Mouse (Mus musculus) ovary, postnatal 36 days (tissue): ENCODE results near the gene Ctla4.

Experiments used
- DNase-seq: peaks from one replicate; pipeline ENCODE4 v3.0.0; 2022; ENCODE audit warnings: low spot score, mixed read lengths

The Ctla4 gene

GRCm38 (mm10) chr1:60886981-60887380, at the start of gene Ctla4:
TSS of gene Ctla4 (plus strand) at chr1:60887000.
- no peak for DNase-seq

GRCm38 (mm10) chr1:60839161-60839560, 47.6 kb upstream of the Ctla4 start:
- DNase-seq = no peak

DNA sequence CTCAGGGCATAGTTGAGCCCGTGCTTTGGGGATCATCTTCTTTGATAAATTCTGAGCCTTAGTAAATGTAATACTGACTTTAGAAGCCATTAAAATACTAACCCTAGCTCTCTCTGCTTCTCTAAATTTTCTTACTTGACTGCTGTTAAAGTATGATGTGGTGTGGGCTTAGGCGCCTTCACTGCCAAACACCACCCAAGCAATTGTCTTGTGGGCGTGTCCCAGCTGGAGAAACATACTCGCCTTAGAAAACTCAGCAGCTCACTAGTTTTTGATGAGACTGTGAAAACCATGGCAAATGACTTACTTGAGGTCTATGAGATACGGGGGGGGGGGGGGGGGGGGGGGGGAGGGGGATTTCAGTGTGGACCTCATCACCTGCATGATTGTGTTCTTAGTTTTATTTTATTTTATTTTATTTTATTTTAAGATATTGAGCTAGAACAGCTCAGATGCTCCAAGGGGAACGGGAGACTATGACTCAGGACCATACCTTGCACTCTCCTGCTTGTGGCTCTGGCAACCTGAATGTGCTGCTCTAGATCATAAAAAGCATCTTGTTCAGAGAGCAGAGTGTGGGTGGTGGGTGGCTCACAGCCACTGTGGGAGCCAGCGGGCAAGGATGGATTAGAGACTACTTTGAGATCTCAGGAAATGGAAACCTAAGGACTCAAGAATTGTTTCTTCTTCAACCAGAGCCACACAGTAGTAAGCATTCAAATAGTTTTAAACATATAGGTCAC, 41.3 kb upstream of the Ctla4 start:
- DNase-seq = no peak

- no peak for DNase-seq
Measured at GRCm38 (mm10) chr1:60846616-60847275, 40.1 kb upstream of the Ctla4 start.

DNA sequence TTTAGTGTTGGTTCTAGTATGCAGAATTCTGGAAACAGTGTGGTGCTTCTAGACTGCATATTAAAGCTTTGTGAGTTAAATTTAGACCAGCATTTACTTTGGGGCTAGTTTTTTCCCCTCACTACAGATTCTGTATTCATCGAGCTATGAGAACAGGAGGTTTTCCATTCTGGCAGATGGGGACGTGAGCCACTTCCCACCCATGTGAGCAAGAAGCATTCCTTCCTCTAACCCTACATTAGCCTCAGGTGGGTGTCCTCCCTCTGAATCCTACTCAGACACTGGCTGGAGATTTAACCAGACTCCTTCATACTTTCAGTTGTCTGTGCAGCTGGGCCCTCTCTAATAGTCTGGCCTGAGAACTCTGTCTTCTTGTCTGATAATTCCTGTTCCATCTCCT, 37.7 kb upstream of the Ctla4 start:
- no peak for DNase-seq

GRCm38 (mm10) chr1:60849816-60850215, 37.0 kb upstream of the Ctla4 start:
- DNase-seq = no peak

GRCm38 (mm10) chr1:60851041-60851781, 35.6 kb upstream of the Ctla4 start:
- no peak for DNase-seq

DNA sequence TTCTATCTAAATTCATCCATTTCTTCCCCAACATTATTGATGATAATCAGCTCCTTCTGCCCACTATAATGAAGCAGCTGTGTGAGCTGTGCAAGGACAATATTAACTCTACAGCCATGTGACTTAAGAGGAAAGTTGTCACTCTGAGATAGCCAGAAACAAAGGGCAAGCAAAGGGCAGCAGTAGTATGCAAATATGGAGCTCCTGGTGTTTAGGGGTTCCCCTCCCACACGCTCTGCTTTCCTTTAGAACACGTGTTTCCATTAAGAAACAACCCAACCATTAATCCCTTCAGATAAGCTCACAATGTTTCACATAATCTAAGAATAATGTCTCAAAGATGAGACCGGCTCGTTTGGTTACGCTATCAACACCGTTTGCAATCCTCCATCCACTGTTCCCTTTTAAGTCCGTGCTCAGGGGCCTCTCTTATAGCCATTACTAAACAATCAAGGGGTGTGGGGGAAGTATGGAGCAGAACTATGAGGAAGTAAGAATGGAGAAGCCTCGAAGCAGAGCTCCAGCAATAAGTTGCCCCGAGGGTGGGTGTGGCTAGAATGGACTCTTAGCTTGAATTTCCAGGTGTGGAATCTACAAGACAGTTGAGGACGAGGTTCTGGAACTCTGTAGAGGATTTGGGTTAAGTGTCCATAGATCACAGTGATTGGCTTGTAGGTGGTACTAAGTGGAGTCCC, 34.6 kb upstream of the Ctla4 start:
- DNase-seq = no peak

DNA sequence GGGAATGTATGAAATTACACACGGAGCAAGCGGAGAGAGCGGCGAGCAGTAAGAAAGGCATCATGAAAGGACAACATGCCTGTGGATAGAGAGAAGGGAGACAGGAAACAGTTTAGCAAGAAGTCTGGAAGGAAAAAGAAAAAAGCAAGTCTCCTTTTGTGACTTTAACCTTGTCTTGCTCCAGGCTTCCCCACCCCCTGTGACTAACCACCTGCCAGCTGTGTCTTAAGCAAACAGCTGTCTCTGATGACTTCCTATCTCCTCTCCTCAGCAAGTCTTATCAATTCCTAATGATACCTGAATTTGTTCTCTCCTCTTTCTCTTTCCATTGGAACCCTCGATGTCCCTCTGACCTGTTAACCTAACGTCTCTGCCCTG, 34.0 kb upstream of the Ctla4 start:
- no peak for DNase-seq

DNA sequence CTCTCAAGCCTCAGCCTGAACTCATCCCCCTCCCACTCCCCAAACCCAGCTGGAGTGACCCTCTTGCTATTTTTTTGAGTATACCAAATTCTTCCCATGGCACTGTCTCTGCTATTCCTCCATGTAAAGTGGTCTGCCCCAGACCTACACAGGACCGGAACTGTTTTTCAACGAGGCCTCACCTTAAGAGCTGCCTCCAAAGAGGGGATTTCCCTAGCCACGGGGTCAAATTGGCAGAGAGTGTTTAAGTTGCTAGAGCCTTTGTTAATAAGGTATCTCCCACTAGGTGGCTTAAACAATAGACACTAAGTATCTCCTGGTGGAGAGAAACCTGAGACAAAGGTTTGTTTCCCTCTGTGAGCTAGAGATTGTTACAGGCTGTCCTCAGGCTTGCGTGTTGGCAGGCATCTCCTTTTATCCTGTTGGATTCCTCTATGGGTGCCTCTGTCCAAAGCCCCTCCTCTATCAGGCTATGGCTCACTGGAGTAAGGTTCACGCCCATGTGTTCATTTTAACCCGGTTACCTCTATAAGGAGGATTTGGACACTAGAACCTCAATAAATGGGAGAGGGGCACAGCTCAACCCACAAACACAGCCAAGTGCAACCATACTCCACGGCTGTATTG, 33.4 kb upstream of the Ctla4 start:
- DNase-seq = no peak

DNA sequence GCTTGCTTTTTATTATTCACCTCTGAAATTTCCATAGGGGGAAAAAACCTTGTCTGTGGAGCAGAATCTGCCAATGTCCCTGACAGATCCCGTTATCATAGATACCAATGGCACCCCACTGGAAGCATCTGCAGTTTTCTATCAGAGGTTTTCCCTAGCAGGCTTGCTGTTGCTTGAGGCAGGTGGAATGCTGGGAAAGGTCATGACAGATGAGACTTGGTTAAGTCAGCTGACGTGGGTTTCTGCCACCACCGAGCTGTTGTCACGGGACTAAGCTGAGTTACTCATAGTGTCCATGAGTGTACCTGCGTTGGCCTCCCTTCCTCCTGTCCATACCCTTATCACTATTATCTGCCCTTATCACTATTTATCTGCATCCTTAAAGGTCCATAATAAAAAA, 32.8 kb upstream of the Ctla4 start:
- no peak for DNase-seq

GRCm38 (mm10) chr1:60857351-60858220, 29.2 kb upstream of the Ctla4 start:
- DNase-seq = no peak

GRCm38 (mm10) chr1:60859159-60859558, 27.6 kb upstream of the Ctla4 start:
- no peak for DNase-seq

GRCm38 (mm10) chr1:60859842-60860241, 27.0 kb upstream of the Ctla4 start:
- DNase-seq = no peak

DNA sequence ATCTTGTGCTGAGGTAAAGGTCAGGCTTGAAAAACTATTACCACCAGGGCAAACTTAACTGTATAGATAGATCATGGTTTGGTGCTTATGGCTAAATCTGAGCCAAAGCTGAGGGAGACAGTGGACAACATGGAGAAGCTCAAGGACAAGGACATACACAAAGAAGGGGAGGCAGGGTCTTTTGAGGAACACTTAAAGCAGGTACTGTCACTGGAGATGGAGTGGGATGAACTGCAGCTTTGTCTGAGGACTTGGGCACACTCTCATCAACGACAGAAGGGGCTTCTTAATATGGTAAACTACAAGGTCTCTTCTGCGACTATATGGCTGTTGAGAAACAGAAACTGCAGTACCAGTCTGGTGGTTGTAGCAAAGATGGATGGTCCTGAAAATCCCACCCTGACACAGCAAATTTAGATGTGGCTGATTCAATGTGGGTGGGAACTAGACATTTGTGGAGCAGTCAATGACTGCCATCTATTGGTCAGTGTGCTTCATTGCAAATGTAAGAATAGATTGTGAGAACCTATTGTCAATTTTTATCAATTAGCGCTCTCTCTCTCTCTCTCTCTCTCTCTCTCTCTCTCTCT, 26.3 kb upstream of the Ctla4 start:
- no peak for DNase-seq

- no peak for DNase-seq
Measured at GRCm38 (mm10) chr1:60860955-60861354, 25.8 kb upstream of the Ctla4 start.

GRCm38 (mm10) chr1:60861431-60861830, 25.4 kb upstream of the Ctla4 start:
- DNase-seq = no peak

DNA sequence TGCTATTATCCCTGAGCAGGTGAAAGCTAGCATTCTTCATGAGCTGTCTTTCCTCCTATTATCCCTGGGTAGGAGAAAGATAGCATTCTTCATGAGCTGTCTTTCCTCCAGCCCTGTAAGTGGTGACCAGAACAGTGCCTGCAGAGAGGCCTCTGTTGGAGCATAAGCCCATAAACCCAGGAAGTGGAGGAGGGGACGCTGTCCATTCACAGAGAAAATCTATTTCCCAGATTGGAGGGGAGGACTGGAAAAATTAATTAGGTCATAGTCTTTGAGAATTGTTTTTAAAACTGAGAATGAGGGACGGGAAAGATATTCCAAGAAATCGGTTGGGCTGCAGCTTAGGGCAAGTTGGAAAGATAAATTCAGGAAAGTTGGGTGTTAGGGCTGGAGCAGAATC, 24.3 kb upstream of the Ctla4 start:
- no peak for DNase-seq

DNA sequence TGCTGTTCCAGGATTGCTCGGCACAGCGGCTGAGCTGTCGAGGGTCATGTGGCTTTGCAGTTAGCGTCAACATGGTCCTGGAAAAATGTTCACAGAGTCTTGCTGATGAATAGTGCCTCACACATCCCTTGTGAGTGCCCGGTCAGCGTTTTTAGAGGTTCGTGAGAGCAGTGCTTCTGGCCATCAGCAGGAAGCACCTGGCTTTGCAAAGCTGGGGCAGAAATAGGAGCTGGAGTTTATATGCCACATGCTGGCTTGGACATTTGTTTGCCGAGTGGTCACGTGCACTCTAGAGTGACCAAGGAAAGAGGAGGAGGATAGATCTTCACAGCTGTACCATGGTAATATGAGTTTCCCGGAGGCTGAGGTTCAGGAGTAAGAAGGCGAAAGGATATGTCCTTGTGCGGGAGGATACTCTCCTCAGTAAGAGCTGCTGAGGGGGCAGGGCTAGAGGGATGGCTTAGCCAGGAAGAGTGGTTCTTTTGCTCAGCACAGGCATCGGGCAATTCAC, 23.8 kb upstream of the Ctla4 start:
- no peak for DNase-seq

- no peak for DNase-seq
Measured at GRCm38 (mm10) chr1:60863701-60864100, 23.1 kb upstream of the Ctla4 start.
